Mouse (Mus musculus) bone marrow macrophage, adult 2 months (primary cell): ENCODE results near the gene Fn1.

Experiments used
- CTCF ChIP-seq: IDR thresholded peaks from 2 replicates; pipeline ENCODE4 v1.5.1; 2012; ENCODE audit warnings: low read depth, mild to moderate bottlenecking, low read length, moderate library complexity
- POLR2A ChIP-seq: IDR thresholded peaks from 2 replicates; pipeline ENCODE4 v1.6.1; 2012; ENCODE audit warnings: mild to moderate bottlenecking, low read depth, low read length, borderline replicate concordance

DNA sequence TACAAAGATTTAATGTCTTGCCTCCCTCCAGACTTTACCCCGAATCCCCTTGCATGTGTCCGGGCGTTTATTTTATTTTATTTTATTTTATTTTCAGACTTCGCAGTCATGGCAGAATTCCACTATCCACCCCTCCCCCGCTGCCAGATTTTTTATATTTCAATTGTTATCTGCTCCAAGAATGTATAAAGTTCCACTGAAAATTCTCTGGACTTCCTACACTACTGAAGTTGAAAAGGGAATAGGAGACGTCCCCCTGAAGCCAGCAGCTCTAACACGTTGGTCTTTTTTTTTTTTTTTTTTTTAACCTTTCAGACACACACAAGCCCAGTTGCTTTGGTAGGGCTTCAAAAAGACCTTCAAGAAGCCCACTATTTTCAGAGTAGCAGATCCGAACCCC, 1.2 kb upstream of the Fn1 start:
- TF ChIP-seq CTCF, result no peak
- TF ChIP-seq POLR2A, result no peak
